Mouse (Mus musculus) spleen, adult 2 months (tissue): ENCODE results near the gene Atp8b5.

Experiments
- CTCF ChIP-seq: fragments of 200-500 bp; IDR thresholded peaks from 2 replicates; pipeline ENCODE4 v1.5.1; 2011; ENCODE audit warnings: mild to moderate bottlenecking, inconsistent platforms; ENCODE audit not compliant: insufficient read depth, insufficient read length, insufficient replicate concordance; ENCODE audit errors: extremely low read depth
- POLR2A ChIP-seq: fragments of 200-500 bp; IDR thresholded peaks from 2 replicates; pipeline ENCODE4 v1.6.1; 2011; ENCODE audit warnings: low read depth, low read length, inconsistent platforms

- TF ChIP-seq CTCF (no peak), POLR2A (no peak)
These were observed 147.8 kb downstream of the Atp8b5 start for GRCm38 (mm10) chr4:43414761-43415160.
